Mouse (Mus musculus) liver, embryonic 14.5 days (tissue): ENCODE measurements around the gene Mrpl45. TPM values are rescaled to one million over a fixed set of nuclear protein-coding genes. Genes with fewer than 3 reads are reported as not detected.

ENCODE experiments used
- ATAC-seq: fragments of 200-750 bp; cut with Nextera tagmentation; 2 replicates; pipeline ENCODE4 v1.8.0; 2017; ENCODE audit warnings: moderate number of reproducible peaks, mild to moderate bottlenecking, moderate library complexity; ENCODE audit not compliant: insufficient read depth
- DNase-seq, 3 experiments: peaks; one replicate each; pipeline ENCODE4 v3.0.0-alpha.2; 2012 to 2013; ENCODE audit warnings: low read depth in 3 of 3, low spot score in 3 of 3
- H3K27ac ChIP-seq: fragments of 300-500 bp; sonication (generic); 2 replicates; pipeline ENCODE4 v1.5.1; 2014; ENCODE audit warnings: moderate library complexity, mild to moderate bottlenecking, control low read depth, inconsistent platforms
- H3K27me3 ChIP-seq: fragments of 300-500 bp; sonication (generic); 2 replicates; pipeline ENCODE4 v1.6.1; 2014; ENCODE audit warnings: mild to moderate bottlenecking, low read length, moderate library complexity; ENCODE audit not compliant: control insufficient read depth, insufficient read depth
- H3K36me3 ChIP-seq: fragments of 300-500 bp; sonication (generic); replicated peaks from 2 replicates; pipeline ENCODE4 v1.6.1; 2014; ENCODE audit warnings: low read depth; ENCODE audit not compliant: control insufficient read depth, insufficient read depth
- H3K4me1 ChIP-seq, 2 experiments: fragments of 200-500 bp in 1 of 2; fragments of 300-500 bp in 1 of 2; sonication (generic) in 1 of 2; replicated peaks; 2 replicates each; pipeline ENCODE4 v1.6.1; 2012 to 2014; ENCODE audit warnings: antibody characterized with exemption in 1 of 2, inconsistent platforms in 1 of 2, low read length in 1 of 2; ENCODE audit not compliant: control insufficient read depth in 2 of 2, insufficient read depth in 2 of 2
- H3K4me2 ChIP-seq: fragments of 300-500 bp; sonication (generic); 2 replicates; pipeline ENCODE4 v1.6.1; 2014; ENCODE audit warnings: low read depth, mild to moderate bottlenecking, control low read depth, moderate library complexity
- H3K4me3 ChIP-seq, 2 experiments: fragments of 200-500 bp in 1 of 2; fragments of 300-500 bp in 1 of 2; sonication (generic) in 1 of 2; 2 replicates each; pipeline ENCODE4 v1.5.1; 2012 to 2014; ENCODE audit warnings: low read depth in 2 of 2, low read length in 2 of 2, mild to moderate bottlenecking in 2 of 2, control low read depth in 1 of 2, inconsistent platforms in 1 of 2, moderate library complexity in 1 of 2; ENCODE audit not compliant: insufficient read depth in 1 of 2
- H3K9ac ChIP-seq: fragments of 300-500 bp; sonication (generic); replicated peaks from 2 replicates; pipeline ENCODE4 v1.6.1; 2014; ENCODE audit warnings: mild to moderate bottlenecking, control low read depth, moderate library complexity
- H3K9me3 ChIP-seq: fragments of 300-500 bp; sonication (generic); 2 replicates; pipeline ENCODE4 v1.6.1; 2016; ENCODE audit warnings: low read length, mixed read lengths; ENCODE audit not compliant: control insufficient read depth
- CTCF ChIP-seq: IDR thresholded peaks from 2 replicates; pipeline ENCODE4 v1.5.1; 2016; ENCODE audit warnings: antibody characterized with exemption, low read depth, control low read depth
- EP300 ChIP-seq: IDR thresholded peaks from 2 replicates; pipeline ENCODE4 v1.6.1; 2016; ENCODE audit warnings: antibody characterized with exemption, low read depth
- WGBS: fragments of 180-500 bp; shearing (Covaris S2); extraction: QIAGEN DNeasy Blood & Tissue Kit; methylation state at CpG from one replicate; pipeline ENCODE4 v1.1.7; 2014; ENCODE audit not compliant: insufficient replicate concordance; 5-methylcytosine and 5-hydroxymethylcytosine counted together
- polyA plus RNA-seq, 2 experiments: library from polyadenylated mRNA; depleted of rRNA in 1 of 2; stranded (reverse) in 1 of 2; unstranded in 1 of 2; fragments of >200 nt; fragmentation: Nextera tagmentation in 1 of 2; extraction: Ambion mirVana in 1 of 2; gene quantifications; 2 replicates each; pipeline versions ENCODE4 v1.2.1 to v1.2.3; 2012 to 2014

The Mrpl45 gene
- polyA plus RNA-seq, 2 experiments = 13.1 to 22.8 TPM

GRCm38 (mm10) chr11:97296542-97296941 lies 19.0 kb upstream of the Mrpl45 start:
- WGBS = 80% methylated on average over 3 of the region's 4 CpGs

GRCm38 (mm10) chr11:97299939-97300338 lies 15.6 kb upstream of the Mrpl45 start:
- DNase-seq (no peak), ATAC-seq (no peak)
- Histone ChIP-seq H3K9ac (no peak overlapping the region), H3K36me3 (no peaks in the 10 kb centered on the region), H3K27ac (no peak overlapping the region), H3K27me3 (no peaks in the 10 kb centered on the region), H3K4me2 (no peak overlapping the region), H3K4me1 (0 out of 4 replicates have a peak, but pooled peaks cover 0 to 4% of the 10 kb centered on the region in 2 experiments), H3K9me3 (no peaks in the 10 kb centered on the region), H3K4me3 (no peak overlapping the region)
- 71% methylated on average over 2 of the region's 2 CpGs for WGBS
- TF ChIP-seq EP300 (no peak), CTCF (no peak)

More at GRCm38 (mm10) chr11:97296542-97296941, 19.0 kb upstream of the Mrpl45 start:
- Histone ChIP-seq H3K27me3 (no peaks in the 10 kb centered on the region), H3K9ac (no peak overlapping the region), H3K4me1 (no peaks in the 10 kb centered on the region), H3K36me3 (no peaks in the 10 kb centered on the region), H3K4me2 (no peak overlapping the region), H3K9me3 (no peaks in the 10 kb centered on the region), H3K4me3 (no peak overlapping the region), H3K27ac (no peak overlapping the region)
- TF ChIP-seq EP300 = no peak
- no peak for TF ChIP-seq CTCF
- DNase-seq (no peak), ATAC-seq (no peak)

- Histone ChIP-seq H3K4me3 (no peak overlapping the region), H3K27me3 (no peaks in the 10 kb centered on the region), H3K9ac (no peak overlapping the region), H3K4me2 (no peak overlapping the region), H3K9me3 (no peaks in the 10 kb centered on the region), H3K27ac (no peak overlapping the region), H3K4me1 (0 out of 4 replicates have a peak, but pooled peaks cover 0 to 4% of the 10 kb centered on the region in 2 experiments), H3K36me3 (no peaks in the 10 kb centered on the region)
- 64% methylated on average over 16 of the region's 16 CpGs for WGBS
- no peak for ATAC-seq
- TF ChIP-seq EP300 = no peak
- DNase-seq = no peak
These were observed 14.1 kb upstream of the Mrpl45 start for GRCm38 (mm10) chr11:97301406-97301805.

GRCm38 (mm10) chr11:97302231-97302781 lies 13.2 kb upstream of the Mrpl45 start:
- WGBS = 45% methylated on average over 7 of the region's 7 CpGs
- no peaks in the 10 kb centered on the region for H3K9me3 ChIP-seq
- 0 out of 4 replicates have a peak, but pooled peaks cover 0 to 4% of the 10 kb centered on the region in 2 experiments for H3K4me1 ChIP-seq
- no peak overlapping the region for H3K4me2 ChIP-seq
- H3K9ac ChIP-seq = no peak overlapping the region
- no peak overlapping the region for H3K27ac ChIP-seq
- no peak overlapping the region for H3K4me3 ChIP-seq
- H3K36me3 ChIP-seq = no peaks in the 10 kb centered on the region
- no peak for TF ChIP-seq EP300
- no peak for TF ChIP-seq CTCF
- DNase-seq (no peak), ATAC-seq (no peak)
- no peaks in the 10 kb centered on the region for H3K27me3 ChIP-seq

- Histone ChIP-seq H3K4me3 (no peak overlapping the region), H3K27ac (no peak overlapping the region), H3K4me2 (no peak overlapping the region), H3K9ac (no peak overlapping the region), H3K4me1 (peaks cover 0 to 9% of the 10 kb centered on the region in 2 experiments; a peak in 1 of 4 replicates), H3K27me3 (no peaks in the 10 kb centered on the region; the same call in 1 of the 2 replicates), H3K9me3 (no peaks in the 10 kb centered on the region), H3K36me3 (no peaks in the 10 kb centered on the region)
- TF ChIP-seq CTCF = no peak
- no peak for TF ChIP-seq EP300
- ATAC-seq (no peak), DNase-seq (no peak)
- 67% methylated on average over 5 of the region's 5 CpGs for WGBS
These were observed 10.9 kb upstream of the Mrpl45 start for GRCm38 (mm10) chr11:97304631-97305030.
